Mouse (Mus musculus) megakaryocyte progenitor cell, adult 5-6 weeks (primary cell): ENCODE data around the gene Ccdc87. TPM values are rescaled to one million over a fixed set of nuclear protein-coding genes. Genes with fewer than 3 reads are reported as not detected.
"Not testable (repeated sequence)": the region's sequence is repeated elsewhere in the genome, so short reads cannot be mapped to it uniquely, and the experiment has no call there.

Experiments used
- ATAC-seq: replicated peaks from 2 replicates; pipeline ENCODE4 v1.8.0; 2016; ENCODE audit warnings: mild to moderate bottlenecking, moderate TSS enrichment, inconsistent platforms; ENCODE audit not compliant: poor library complexity
- total RNA-seq, 2 experiments: library from RNA; stranded (forward) in 1 of 2; stranded (reverse) in 1 of 2; fragments of 157-497, 149-512 nt in 1 of 2; fragments of 200-1000 nt in 1 of 2; gene quantifications; 2 replicates each; pipeline versions ENCODE4 v1.2.3 to v1.2.4; 2015 to 2017

Ccdc87 gene
- total RNA-seq, 2 experiments from 2014 or later = not detected

DNA sequence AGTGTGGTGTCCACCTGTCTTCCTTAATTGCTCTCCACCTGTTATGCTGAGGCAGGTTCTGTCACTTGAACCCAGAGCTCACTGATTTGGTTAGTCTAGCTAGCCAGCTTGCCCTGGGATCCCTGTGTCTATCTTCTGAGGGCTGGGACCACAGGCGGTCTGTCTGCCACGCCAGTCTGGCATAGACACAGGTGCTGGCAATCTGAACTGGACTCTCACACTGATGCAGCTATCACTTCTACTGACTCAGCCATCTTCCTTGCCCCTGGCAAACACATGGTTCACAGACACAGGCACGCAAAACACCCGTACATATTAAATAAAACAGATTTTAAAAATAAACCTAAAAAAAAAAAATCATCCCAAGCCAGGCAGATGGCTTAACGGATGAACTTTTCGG, 2.1 kb upstream of the Ccdc87 start:
- ATAC-seq = no peak

DNA sequence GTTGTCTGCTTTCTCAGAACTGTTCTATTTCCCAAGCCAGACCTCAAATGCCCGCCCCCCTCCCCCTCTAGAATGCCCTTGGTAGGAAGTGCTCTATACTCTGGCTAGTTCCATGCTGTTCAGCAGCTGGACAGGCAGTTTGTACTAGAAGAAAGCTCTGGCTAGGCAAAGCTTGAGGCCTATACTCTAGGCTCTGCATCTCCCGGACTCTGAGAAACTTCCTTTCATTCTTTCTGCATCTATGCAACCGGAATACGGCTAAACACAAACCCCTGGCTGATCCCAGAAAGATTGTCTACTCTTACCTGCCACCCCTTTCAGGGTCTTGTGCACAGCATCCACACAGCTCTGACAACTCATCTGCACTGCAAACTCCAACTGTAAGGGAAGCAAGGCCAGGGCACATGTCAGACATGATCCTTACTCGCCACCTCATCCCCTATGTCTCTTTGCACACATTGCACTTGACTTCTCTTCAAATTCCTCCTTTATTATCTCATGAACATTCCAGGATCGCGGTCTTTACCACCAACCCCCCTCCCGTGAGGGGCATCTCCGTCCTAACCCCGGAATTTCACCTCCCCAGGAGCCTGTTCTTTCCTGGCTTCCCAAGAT, 533 bp upstream of the Ccdc87 start:
- ATAC-seq = no peak

DNA sequence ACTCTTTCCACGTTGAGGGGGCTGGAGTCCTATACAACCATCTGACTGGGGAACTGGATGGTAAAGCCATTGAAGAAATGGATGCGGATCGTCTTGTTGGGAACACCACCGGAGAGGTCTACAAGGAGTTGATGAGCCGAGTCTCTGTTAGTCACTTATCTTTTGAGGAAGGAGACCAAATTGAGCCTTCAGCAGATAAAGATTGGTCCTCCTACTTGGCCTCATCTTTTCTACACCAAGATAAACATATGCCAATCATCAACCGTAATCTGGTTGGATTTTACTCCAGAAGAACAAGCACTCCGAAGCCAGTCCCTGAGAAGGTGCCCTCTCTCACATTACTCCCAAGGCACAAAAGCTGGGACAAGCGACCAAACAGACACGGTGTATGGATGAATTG, 1.7 kb downstream of the Ccdc87 start:
- no peak for ATAC-seq

DNA sequence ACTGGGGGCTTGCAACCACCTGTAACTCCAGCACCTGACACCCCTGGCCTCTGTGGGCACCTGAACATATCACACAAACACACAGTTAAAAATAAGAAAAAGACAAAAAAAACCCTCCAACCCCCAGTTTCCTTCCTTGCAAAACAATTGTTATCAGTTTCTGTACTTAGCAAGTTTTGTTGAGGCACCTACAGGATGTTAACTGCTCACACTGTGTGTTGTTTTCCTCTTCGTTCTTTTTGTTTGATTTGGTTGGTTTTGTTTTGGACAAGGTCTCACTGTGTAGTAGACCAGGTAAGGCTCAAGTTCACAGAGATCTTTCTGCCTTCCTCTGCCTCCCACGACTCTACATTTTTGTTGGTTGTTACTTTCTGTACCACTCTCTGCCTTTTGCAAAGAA, 3.4 kb downstream of the Ccdc87 start:
- no peak for ATAC-seq

DNA sequence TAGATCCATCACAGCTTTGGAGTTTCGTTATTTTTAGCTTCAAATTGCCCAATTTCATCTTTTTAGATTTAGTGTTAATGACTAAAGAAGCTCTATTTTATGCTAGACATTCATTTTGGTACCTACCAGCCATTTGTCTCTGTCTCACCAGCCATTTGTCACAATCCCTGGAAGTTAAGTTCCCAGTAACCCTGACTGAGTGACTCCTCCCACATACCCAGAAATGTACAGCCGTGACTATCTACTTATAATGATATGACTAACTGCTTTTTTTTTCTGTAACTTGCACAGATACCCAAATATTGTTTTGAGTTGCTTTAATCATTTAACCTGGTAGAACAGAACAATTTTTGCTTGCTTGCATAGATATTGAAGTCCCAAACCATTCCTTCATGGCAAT, 6.7 kb downstream of the Ccdc87 start:
- ATAC-seq = no peak

DNA sequence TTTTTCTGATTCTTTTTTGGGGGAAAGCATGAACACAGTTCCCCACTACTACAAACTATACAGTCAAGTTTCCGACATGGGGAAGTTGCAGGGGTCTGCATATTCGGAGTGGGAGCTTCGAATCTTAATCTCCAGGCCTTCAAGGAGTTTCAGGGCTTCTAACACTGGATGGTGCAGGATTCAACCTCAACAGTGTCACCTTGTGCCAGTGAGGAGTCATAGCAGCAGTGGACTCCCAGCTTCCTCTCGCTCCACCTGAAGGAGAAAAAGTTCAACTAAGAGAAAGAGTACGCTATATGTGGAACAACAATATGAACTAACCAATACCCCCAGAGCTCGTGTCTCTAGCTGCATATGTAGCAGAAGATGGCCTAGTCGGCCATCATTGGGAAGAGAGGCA, 8.3 kb downstream of the Ccdc87 start:
- ATAC-seq = peak; percentile 83

DNA sequence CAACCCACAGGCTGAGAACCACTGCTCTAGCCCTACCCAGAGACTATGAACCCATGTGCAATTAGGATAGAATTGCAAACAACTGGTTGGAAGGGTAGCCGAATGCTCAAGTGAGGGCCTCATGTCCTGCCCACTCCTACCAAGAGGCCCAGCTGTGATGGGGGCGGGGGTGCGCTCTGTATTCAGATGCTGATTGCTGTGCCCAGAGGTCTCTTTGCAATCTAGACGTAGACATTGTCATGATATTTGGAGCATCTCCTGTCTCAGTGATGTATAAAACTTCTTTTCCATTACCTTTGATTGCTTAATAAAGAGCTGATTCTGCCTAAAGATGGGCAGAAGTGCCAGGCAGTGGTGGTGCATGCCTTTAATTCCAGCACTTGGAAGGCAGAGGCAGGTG, 10.6 kb downstream of the Ccdc87 start:
- no peak for ATAC-seq

DNA sequence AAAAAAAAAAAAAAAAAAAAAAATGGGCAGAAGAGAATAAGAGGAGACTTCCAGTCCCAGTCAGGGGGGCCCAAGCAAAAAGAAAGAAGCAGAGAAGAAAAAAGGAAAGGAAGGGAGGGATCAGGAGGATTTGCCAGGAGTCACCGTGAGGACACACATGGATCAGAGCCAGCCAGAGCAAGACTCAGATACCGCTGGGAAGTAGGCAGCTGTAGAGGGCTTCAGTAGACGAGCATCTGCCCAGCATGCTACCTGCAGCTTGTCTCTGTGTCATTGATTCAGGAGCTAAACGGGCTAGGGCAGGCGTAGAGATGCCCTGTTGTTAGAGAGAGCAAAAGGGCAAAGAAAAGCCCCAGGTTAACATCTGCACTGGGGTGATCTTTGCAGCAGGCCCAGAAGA, 11.1 kb downstream of the Ccdc87 start:
- no peak for ATAC-seq

DNA sequence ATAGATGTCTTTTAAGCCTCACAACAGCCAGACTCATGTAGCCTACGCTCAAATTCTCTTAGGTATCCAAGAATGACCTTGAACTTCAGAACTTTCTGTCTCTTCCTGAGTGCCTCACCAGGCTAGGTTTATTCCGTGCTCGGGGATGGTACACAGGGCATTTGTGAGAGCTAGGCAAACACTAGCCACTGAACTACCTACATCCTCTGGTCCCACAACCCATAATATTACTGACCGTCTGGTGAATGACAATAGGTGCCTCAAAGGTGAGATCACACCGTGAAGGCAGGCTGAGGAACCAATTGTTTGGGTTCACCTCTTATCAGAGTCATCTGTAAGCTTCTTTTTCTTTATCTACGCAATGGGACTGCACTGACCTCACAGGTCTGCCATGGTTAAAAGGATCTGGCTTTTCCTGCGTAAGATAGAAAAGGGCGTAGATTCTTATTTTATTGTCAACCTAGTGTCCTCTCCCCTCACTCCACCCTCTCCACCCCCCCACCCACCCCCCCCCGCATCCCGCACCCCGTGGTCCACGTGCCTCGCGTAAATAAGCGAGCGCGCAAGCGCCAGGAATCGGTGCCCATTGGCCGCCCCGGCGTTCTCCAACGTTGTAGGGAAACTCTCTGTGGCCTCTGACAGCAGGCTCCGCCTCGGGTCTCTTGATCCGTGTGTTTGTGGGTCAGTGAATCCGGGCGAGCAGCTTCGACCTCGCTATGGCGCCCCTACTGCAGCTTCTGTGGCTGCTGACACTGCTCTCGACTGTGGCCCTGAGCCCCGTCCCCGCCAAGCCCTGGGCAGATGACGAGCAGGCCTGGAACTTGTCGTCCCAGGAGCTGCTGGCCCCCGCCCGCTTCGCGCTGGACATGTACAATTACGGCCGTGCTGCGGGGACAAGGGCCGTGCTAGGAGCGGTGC, 15.6 kb downstream of the Ccdc87 start, which contains the start of gene Ctsf:
Gene Ctsf, plus strand, starts transcription at position 579 of the 918 bp plus-strand sequence.
- peak; percentile 54 for ATAC-seq

DNA sequence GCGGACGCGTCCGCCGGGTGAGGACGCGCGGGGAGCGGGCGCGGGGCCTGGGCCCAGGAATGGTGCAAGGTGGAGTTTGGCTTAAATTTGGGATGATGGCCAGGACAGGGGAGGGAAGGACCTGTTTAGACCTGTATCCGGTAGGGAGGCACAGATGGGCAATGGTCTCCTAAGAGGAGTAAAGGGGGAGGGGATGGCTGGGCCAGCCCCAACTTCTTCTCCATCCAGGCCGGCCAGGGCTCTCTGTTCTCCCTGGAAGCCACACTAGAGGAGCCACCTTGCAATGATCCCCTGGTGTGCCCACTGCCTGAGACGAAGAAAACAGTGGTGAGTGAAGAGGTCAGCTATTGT, 16.3 kb downstream of the Ccdc87 start:
- ATAC-seq = no peak

DNA sequence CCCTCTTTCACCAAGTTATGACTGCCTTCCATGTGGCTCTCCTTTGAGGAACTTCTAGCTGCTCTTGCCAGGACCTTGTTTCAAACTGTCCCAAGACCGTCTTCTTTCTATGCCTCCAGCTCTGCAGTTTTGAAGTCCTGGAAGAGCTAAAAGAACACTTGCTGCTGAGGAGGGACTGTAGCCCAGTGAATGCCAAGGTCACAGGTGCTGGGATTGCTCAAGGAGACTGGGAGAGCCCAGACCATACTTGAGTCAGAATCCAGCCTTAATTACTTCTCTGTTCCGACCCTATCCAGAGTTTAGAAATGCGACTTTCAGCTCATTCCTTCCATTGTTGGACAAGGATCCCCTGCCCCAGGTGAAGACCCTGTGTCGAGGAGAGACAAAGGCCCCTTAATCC, 16.8 kb downstream of the Ccdc87 start:
- no peak for ATAC-seq

DNA sequence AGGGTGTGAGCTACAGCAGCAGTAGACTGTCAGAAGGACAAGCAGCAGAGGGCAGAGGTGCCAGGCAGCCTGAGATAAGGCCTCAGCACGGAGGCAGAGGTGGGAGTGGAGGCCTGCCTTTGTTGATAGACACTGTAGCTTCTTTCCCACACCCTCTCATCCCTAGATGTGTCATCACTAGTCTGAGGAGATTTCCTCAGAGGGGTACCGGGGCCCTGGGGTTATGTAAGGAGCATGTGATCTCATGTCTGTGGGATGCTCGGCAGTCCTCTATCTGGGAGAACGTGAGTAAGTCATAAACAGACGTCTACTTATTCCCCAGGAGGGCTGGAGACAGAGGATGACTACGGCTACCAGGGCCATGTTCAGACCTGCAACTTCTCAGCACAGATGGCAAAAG, 19.9 kb downstream of the Ccdc87 start:
- ATAC-seq = peak; percentile 96

DNA sequence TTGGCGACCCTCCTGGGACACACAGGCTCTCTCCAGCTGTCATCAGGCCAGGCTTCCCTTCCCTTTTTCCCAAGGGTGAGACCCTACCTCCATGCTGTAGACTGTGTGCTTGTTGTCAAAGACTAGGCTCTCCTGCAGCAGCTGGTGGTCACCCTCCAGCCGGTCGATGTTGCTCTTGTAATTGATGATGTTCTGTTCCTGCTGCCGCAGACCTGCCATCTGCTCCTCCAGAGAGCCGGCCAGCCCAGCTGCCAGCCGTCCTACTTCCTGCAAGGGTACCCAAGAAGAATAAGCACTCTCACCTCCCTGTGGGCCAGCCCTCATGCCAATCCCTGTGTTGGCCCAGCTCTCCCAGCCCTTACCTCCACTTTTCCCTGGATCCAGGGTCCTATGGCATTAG, 23.9 kb downstream of the Ccdc87 start:
- no peak for ATAC-seq

DNA sequence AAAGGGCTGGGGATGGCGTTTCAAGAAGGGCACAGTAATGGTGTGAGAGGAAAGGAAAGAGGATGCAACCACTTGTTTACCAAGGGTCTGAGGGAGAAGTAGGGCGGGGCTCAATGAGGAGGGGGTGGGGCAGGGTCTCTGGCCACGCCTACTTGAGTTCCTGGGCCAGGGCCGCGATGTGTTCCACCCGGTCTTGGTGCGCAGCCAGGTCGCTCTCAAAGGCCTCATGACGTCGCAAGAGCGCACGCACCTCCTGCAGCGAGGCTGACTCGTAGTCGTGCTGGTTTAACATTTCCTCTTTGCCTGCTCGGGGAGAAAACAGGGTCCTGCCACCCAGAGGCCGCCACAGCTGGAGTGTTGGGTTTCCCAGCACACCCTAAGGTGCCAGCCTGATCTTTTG, 26.0 kb downstream of the Ccdc87 start:
- ATAC-seq = peak; percentile 63

DNA sequence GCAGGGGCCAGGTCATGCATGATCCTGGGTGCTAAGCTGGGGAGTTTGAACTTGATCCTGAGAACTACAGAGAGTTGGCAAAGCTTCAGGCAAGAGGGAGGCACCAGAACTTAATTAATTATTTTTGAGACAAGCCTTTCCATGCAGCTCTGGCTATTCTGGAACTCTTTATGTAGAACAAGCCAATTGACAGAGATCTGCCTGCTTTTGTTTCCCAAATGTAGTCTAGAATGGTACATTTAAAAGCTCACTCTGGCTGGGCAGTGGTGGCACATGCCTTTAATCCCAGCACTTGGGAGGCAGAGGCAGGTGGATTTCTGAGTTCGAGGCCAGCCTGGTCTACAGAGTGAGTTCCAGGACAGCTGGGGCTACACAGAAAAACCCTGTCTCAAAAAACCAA, 35.4 kb downstream of the Ccdc87 start:
- ATAC-seq = not testable (repeated sequence)

DNA sequence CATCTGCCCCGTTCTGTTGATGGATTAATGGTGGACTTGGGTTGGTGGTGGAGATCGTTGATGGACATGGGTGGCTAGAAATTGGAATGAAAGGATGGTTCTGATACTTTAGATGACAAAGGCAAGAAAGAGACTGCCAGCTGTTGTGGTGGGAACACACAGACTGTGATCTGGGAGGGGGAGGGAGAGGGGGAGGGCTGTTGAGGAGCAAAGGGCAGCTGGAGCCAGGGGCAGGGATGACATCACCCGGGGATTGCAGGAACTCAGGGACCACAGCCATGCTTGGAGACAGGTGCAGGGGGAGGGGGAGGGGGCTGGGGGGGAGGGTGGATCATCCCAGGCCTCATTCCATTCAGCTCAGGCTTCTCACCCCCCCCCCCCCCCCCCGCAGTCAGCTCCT, 37.1 kb downstream of the Ccdc87 start:
- no peak for ATAC-seq

DNA sequence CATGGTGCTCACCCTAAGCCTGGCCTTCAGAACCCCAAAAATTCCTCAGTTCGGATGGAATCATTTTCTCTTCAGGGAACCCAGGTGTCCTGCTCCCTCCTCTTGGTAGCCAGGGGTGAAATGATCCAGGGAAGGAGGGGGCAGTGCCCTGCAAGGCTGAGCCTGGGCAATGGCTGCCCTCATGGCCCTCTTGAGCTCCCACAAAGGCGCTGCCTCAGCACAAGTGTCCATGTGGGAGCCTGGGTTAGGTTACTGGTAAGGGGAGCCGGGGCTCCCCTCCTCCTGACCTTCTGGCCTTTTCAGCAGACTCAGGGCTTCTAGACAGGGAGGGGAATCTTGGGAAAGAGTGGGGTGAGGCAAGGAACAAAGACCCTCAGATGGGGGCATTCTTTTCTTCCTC, 37.6 kb downstream of the Ccdc87 start:
- ATAC-seq = no peak

DNA sequence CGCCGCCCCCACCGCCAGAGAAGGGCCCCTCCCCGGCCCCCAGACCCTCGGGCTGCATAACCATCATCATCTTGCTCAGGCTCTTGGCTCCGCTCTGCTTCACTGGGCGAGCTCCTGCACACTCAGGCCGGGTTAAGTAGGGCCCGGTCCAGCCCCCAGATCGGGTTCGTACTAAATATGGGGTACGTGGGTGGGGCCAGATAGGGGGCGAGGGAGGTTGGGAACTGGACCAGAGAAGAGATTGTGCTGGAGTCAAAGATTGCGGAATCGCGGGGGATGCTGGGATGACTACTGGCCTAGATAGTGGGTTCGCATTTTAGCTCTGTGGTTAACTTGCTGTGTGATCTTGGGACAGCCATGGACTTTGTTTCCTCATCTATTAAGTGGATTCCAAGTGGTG, 38.6 kb downstream of the Ccdc87 start, which contains the start of gene Actn3:
Gene Actn3, minus strand, starts transcription at position 125 of the 400 bp plus-strand sequence.
- ATAC-seq = no peak

DNA sequence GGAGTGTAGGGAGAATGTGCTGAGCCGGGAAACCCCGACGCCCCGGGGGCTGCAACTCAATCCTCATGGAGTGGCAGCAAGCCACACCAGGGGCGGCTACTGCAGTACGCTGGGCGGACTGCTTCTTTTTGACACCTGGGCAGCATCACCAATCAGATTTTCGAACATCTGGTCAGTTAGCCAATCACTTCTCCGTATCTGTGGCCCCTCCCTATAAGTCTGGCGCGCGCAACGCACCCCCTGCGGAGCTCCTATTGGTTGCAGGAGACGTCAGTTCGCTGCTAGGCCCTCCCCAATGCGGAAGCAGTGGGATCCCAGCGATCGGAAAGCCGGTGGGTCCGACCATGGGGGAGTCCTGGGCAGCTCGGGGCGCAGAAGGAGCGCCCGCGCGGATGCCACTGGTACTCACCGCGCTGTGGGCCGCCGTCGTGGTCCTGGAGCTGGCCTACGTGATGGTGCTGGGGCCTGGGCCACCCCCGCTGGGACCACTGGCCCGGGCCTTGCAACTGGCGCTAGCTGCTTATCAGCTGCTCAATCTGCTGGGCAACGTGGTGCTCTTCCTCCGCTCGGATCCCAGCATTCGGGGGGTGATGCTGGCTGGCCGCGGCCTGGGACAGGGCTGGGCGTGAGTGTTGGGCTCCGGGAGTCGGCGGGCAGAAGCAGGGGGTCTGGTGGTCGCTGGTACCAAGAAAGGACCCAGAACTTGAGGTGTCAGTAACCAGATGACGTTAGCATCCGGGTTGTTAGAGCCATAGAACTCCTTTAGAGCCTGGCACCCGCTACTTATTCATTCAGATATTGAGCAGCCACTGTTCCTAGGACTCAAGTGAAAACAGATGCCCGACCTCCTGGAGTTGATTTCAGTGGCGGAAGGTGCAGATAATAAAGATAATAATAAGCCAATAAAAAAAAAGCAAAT, 39.5 kb downstream of the Ccdc87 start, which contains the start of gene Zdhhc24:
Gene Zdhhc24, plus strand, starts transcription at position 264 of the 919 bp plus-strand sequence.
- ATAC-seq = peak; percentile 98

DNA sequence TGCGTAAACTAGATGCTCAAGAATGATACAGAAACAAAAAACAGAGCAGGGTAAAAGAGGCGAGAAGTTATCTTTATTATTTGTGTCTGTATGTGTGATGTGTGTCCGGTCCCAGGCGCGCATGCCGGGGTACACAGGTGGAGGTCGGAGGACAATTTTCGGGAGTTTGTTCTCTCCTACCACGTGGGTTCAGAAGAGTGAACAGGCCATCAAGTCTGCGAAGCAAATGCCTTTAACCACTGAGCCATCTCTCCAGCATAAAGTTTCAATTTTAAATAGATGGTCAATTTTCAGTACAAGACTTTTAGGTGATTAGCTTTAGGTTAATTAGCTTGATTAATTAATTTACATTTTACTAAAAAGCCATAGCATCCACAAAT, 40.1 kb downstream of the Ccdc87 start:
- ATAC-seq = no peak

DNA sequence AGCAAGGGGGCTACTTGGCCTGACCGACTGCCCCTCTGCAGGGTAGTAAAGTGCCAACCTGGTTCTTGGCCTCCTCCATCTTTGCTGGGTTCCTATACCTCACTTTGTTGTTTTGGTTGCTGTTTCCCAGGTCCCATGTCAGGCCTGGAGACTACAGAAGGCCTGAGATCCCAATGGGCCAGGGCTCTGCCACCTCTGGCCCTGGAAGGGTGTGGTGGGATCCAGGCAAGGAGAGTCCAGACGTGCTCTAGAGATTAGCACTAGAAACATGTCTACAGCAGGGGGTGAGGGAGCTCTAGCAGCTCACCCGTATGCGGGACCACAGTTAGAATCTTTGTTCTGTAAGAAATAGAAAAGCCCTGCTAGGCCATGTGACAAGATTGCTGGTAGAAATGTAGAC, 44.8 kb downstream of the Ccdc87 start:
- peak; percentile 23; the same call in 1 of the 2 replicates for ATAC-seq
